Mouse (Mus musculus) T-helper 1 cell (primary cell): ENCODE measurements around the gene Rhoa.
"Not testable (repeated sequence)": the region's sequence is repeated elsewhere in the genome, so short reads cannot be mapped to it uniquely, and the experiment has no call there.

ENCODE experiments used
- in situ Hi-C: fragments of 300-600 bp; cut with MboI, MseI; formaldehyde crosslinking; loops from one replicate; pipeline ENCODE4 v1.15.1; 2025; ENCODE audit warnings: high pct_unique_total_duplicates

Gene Rhoa

GRCm38 (mm10) chr9:108305629-108306520 is at the start of gene Rhoa, which contains the start of gene Tcta:
Rhoa (plus strand) TSS chr9:108306129.
Tcta (minus strand) TSS chr9:108306160.
- in situ Hi-C loops, result no loop called here

- in situ Hi-C loops, result no loop called here
Measured at GRCm38 (mm10) chr9:108260526-108260925, 45.4 kb upstream of the Rhoa start.

GRCm38 (mm10) chr9:108261865-108262264 is 44.1 kb upstream of the Rhoa start:
- in situ Hi-C loops, result no loop called here

GRCm38 (mm10) chr9:108262494-108263049 is 43.4 kb upstream of the Rhoa start:
- in situ Hi-C loops, result no loop called here

- in situ Hi-C loops, result no loop called here
Measured at GRCm38 (mm10) chr9:108263131-108263681, 42.7 kb upstream of the Rhoa start.

GRCm38 (mm10) chr9:108263690-108264190 is 42.2 kb upstream of the Rhoa start, which contains the start of gene Dag1:
Dag1 (minus strand) TSS chr9:108263958.
- in situ Hi-C loops, result no loop called here

GRCm38 (mm10) chr9:108264191-108264921 is 41.6 kb upstream of the Rhoa start:
- in situ Hi-C loops, result no loop called here

- in situ Hi-C loops, result no loop called here
Measured at GRCm38 (mm10) chr9:108266261-108266935, 39.5 kb upstream of the Rhoa start.

- in situ Hi-C loops, result no loop called here
Measured at GRCm38 (mm10) chr9:108267691-108268090, 38.2 kb upstream of the Rhoa start.

- in situ Hi-C loops, result not testable (repeated sequence)
Measured at GRCm38 (mm10) chr9:108268701-108269100, 37.2 kb upstream of the Rhoa start.

GRCm38 (mm10) chr9:108271941-108272340 is 34.0 kb upstream of the Rhoa start:
- in situ Hi-C loops, result no loop called here

- in situ Hi-C loops, result no loop called here
Measured at GRCm38 (mm10) chr9:108272691-108273090, 33.2 kb upstream of the Rhoa start.

- in situ Hi-C loops, result no loop called here
Measured at GRCm38 (mm10) chr9:108273485-108273884, 32.4 kb upstream of the Rhoa start.

- in situ Hi-C loops, result no loop called here
Measured at GRCm38 (mm10) chr9:108274476-108275330, 31.2 kb upstream of the Rhoa start.

GRCm38 (mm10) chr9:108275331-108275659 is 30.6 kb upstream of the Rhoa start:
- in situ Hi-C loops, result no loop called here

GRCm38 (mm10) chr9:108278697-108279450 is 27.1 kb upstream of the Rhoa start:
- in situ Hi-C loops, result no loop called here

GRCm38 (mm10) chr9:108280071-108280828 is 25.7 kb upstream of the Rhoa start:
- in situ Hi-C loops, result no loop called here

- in situ Hi-C loops, result no loop called here
Measured at GRCm38 (mm10) chr9:108284410-108284809, 21.5 kb upstream of the Rhoa start.
